Mouse (Mus musculus) heart, embryonic 12.5 days (tissue): ENCODE measurements at regions not wholly inside any gene's neighbourhood (a gene's known extent, or its start where the extent isn't known, plus 50 kb on each side); places are given as distances from the start of the nearest gene placed in this dataset.

ENCODE experiments used
- ATAC-seq: fragments of 200-750 bp; cut with Nextera tagmentation; 2 replicates; pipeline ENCODE4 v1.8.0; 2017; ENCODE audit warnings: moderate TSS enrichment, moderate library complexity; ENCODE audit not compliant: insufficient number of reproducible peaks, low FRiP score
- H3K27ac ChIP-seq: fragments of 300-500 bp; sonication (generic); 2 replicates; pipeline ENCODE4 v1.5.1; 2016; ENCODE audit warnings: mild to moderate bottlenecking, moderate library complexity; ENCODE audit not compliant: poor library complexity, severe bottlenecking
- H3K27me3 ChIP-seq: fragments of 300-500 bp; sonication (generic); replicated peaks from 2 replicates; pipeline ENCODE4 v1.6.1; 2016; ENCODE audit warnings: mild to moderate bottlenecking, moderate library complexity
- H3K36me3 ChIP-seq: fragments of 300-500 bp; sonication (generic); 2 replicates; pipeline ENCODE4 v1.6.1; 2016; ENCODE audit warnings: mild to moderate bottlenecking, moderate library complexity
- H3K4me1 ChIP-seq: fragments of 300-500 bp; sonication (generic); replicated peaks from 2 replicates; pipeline ENCODE4 v1.6.1; 2016; ENCODE audit warnings: mild to moderate bottlenecking
- H3K4me2 ChIP-seq: fragments of 300-500 bp; sonication (generic); 2 replicates; pipeline ENCODE4 v1.6.1; 2016; ENCODE audit warnings: mild to moderate bottlenecking, moderate library complexity
- H3K4me3 ChIP-seq: fragments of 300-500 bp; sonication (generic); 2 replicates; pipeline ENCODE4 v1.5.1; 2016; ENCODE audit warnings: mild to moderate bottlenecking
- H3K9ac ChIP-seq: fragments of 300-500 bp; sonication (generic); 2 replicates; pipeline ENCODE4 v1.6.1; 2016; ENCODE audit warnings: mild to moderate bottlenecking, moderate library complexity
- H3K9me3 ChIP-seq: fragments of 300-500 bp; sonication (generic); replicated peaks from 2 replicates; pipeline ENCODE4 v1.6.1; 2016; ENCODE audit warnings: mild to moderate bottlenecking, moderate library complexity
- WGBS: fragments of 180-500 bp; shearing (Covaris S2); methylation state at CpG from one replicate; pipeline ENCODE4 v1.1.7; 2016; 5-methylcytosine and 5-hydroxymethylcytosine counted together

DNA sequence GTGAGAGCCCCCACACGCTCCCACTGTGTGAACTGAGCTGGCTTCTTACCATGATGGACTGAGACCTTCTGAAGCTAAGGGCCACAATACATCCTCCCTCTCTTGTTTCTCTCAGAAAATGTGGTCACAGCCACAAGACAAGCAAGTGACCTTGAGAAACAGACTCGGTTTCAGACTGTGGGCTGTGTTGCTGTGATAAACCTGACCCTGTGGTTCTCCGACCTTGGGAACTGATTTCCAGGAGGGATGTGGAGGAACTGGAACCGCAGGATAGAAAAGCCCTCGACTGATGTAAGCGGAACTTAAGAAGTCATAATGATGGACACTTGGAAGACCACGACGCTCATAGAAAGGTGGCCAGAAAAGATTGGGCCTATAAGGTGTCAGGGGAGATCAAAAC, 56.1 kb upstream of the Fndc3b start:
- no peak for ATAC-seq
- Histone ChIP-seq H3K36me3 (no peaks in the 10 kb centered on the region), H3K4me2 (no peak overlapping the region), H3K27me3 (no peaks in the 10 kb centered on the region), H3K9ac (no peak overlapping the region), H3K4me3 (no peak overlapping the region), H3K27ac (no peak overlapping the region), H3K4me1 (peaks cover 7% of the 10 kb centered on the region; the same call in 1 of the 2 replicates), H3K9me3 (no peaks in the 10 kb centered on the region)
- WGBS: 60% methylated on average over 8 of the region's 8 CpGs

DNA sequence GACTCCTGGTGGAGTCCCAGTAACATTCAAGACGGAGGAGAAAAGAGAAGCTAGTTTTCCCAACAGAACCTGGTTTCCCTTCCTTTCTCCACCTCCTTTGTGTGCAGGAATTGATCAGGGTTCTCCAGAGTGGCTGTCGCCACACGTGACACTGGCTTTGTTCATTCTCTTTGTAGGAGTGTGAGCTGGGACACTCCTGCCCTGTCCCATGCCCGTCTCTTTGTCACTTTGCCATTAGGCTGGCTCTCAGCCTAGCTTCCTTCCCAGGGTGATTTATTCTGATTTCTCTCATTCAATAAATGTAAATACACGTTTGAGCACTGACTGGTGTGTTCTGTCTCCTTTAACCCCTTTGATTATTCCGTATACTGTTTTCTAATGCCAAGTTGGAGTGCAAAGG, 55.3 kb upstream of the Fndc3b start:
- no peaks in the 10 kb centered on the region for H3K27me3 ChIP-seq
- 57% methylated on average over 6 of the region's 6 CpGs for WGBS
- no peaks in the 10 kb centered on the region for H3K9me3 ChIP-seq
- H3K36me3 ChIP-seq: no peaks in the 10 kb centered on the region
- ATAC-seq: no peak
- H3K4me2 ChIP-seq: no peak overlapping the region
- no peak overlapping the region for H3K27ac ChIP-seq
- no peak overlapping the region for H3K9ac ChIP-seq
- H3K4me3 ChIP-seq: no peak overlapping the region
- H3K4me1 ChIP-seq: peaks cover 7% of the 10 kb centered on the region; the same call in 1 of the 2 replicates

DNA sequence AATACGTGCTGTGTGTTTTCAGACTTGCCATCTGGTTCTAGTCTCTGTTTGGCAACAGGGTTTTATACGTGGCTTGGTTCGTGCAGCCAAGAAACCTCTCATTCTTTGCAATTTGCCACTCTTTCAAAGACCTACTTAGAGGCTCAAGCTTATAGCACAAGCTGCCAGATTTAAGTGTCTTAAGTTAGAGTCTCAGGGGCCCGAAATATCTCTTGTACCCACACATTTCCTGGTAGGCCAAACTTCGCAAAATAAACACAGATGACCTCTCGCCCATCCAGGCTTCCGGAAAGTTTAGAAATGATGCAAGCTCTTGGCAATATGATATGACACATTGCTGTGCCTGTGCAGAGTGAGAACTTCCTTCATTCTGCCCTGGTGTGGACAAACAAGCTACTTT, 54.8 kb upstream of the Fndc3b start:
- H3K27me3 ChIP-seq: no peaks in the 10 kb centered on the region
- H3K4me2 ChIP-seq: no peak overlapping the region
- ATAC-seq: no peak
- no peak overlapping the region for H3K4me3 ChIP-seq
- H3K9ac ChIP-seq: no peak overlapping the region
- no peaks in the 10 kb centered on the region for H3K9me3 ChIP-seq
- no peak overlapping the region for H3K27ac ChIP-seq
- peaks cover 7% of the 10 kb centered on the region; the same call in 1 of the 2 replicates for H3K4me1 ChIP-seq
- no peaks in the 10 kb centered on the region for H3K36me3 ChIP-seq
- WGBS: 53% methylated on average over 7 of the region's 7 CpGs

DNA sequence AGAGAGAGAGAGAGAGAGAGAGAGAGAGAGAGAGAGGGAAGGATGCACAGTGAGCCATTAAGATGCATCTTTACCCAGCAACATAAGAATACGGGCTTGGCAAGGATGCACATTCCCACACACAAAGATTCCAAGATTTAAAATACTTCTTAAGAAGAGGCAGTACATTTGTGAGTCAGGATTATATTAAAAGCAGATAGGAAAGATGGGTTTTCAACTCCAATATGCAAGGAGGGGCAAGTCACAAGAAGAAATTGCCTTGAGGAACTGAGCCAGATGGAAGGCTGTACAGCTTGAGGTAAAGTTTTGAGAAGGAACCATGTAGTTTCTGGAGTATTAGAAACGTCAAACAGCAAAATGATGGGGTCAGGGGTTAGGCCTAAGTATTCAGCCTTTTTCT, 53.4 kb upstream of the Fndc3b start:
- Histone ChIP-seq H3K4me3 (no peak overlapping the region), H3K4me1 (peaks cover 7% of the 10 kb centered on the region; the same call in 1 of the 2 replicates), H3K27ac (no peak overlapping the region), H3K9me3 (no peaks in the 10 kb centered on the region), H3K36me3 (no peaks in the 10 kb centered on the region), H3K4me2 (no peak overlapping the region), H3K27me3 (no peaks in the 10 kb centered on the region), H3K9ac (no peak overlapping the region)
- no peak for ATAC-seq
- 75% methylated on average over 2 of the region's 2 CpGs for WGBS

DNA sequence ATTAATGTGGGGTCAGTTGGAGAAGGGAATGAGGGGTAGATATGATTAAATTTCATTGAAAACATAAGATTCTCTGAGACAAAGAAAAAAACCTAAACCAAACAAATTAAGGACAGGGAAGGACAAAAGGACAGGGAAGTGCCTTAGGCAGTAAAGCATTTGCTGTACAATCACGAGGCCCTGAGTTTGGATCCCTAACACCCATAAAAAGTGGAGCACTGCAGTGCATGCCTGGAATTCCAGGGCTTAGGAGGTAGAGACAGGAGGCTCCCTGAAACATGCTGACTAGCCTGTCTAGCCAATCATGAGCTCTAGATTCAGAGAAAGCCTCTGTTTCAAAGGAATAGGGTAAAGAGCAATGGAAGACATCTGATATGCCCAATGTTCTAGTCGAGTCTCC, 49.9 kb upstream of the Fndc3b start:
- Histone ChIP-seq H3K9ac (no peak overlapping the region), H3K4me2 (no peak overlapping the region), H3K4me1 (0 out of 2 replicates have a peak, but pooled peaks cover 3% of the 10 kb centered on the region), H3K36me3 (no peaks in the 10 kb centered on the region), H3K4me3 (no peak overlapping the region), H3K27ac (no peak overlapping the region), H3K9me3 (no peaks in the 10 kb centered on the region), H3K27me3 (no peaks in the 10 kb centered on the region)
- WGBS: 57% methylated on average over 2 of the region's 2 CpGs
- ATAC-seq: no peak
